Mouse (Mus musculus) c-Kit-positive CD71-positive TER-119-negative erythroid progenitor cells, embryonic 14.5 days (primary cell): ENCODE measurements around the gene Frrs1.

Experiments
- DNase-seq: peaks from one replicate; pipeline ENCODE4 v3.0.0-alpha.2; 2013; ENCODE audit warnings: low read depth

The Frrs1 gene

DNA sequence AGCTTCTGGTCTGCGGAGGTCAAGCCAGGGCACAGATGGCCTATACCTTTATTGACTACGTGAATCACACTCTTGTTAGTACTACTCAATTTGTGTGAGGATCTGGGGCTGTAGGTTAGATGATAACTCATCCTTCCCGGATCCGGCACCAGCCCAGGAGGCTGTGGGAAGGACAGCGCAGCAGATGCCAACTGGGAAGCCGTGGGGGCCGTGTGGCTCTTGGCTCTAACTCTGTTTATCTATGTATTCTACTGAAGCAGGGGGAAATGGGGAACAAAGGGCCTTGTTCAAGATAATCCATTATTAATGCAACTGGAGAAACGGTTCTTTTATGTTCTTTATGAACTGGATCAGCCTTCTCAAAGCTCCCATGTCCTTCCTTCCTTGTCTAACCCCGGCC lies 47.3 kb downstream of the Frrs1 start:
- no peak for DNase-seq

DNA sequence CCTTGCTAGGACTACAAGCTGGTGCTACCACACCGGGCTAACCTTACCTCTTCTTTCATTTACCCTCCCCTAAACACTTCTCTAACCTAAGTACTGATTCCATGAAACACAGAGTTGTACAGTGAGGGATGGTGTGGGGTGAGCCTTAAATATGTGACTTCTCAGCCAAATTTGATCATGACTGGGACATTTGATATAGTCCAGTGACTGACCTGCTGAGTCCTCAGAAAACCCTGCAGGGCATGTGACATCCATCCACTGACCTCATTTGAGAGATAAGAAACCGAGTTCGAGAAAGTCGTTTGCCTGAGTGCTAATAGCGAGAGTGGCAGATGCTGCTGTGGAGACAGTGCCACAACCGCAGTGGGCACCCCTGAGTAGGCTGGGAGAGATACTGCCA lies 55.1 kb downstream of the Frrs1 start:
- DNase-seq: no peak

DNA sequence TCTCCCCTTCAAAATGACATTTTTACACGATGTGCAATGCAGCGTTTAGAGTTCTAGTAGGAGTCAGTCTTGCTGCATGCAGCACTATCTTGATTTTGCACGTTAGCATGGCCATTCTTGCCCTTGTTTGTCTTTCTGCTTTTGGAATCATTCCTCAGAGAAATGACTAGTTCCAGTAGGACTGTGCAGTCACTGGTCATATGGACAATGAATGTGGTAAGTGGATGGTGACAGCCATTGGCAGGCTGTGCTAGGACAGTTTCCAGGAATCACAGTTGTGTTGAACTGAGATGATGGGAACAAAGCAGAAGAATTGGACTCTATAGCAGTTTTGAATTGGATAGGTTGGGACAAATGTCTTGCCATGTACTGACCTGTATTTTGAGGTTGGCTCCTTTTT lies 55.7 kb downstream of the Frrs1 start:
- no peak for DNase-seq

DNA sequence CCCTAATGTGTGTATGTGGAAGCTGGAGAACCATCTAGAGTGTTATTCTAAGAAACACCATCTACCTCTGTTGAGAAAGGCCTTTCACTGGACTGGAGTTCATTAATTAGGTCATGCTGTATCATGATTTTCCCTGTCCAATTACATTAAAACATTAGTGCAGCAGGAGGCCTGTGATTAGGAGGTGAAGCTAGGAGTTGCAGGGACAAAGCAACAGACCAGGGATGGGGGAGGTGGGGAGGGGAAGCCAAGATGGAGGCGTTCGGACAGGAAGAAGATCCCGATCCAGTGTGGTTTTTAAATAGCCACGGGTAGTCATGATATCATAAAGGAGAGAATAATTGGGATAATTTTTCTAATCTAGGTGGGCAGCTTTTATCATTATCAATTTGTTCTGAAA lies 57.8 kb downstream of the Frrs1 start:
- no peak for DNase-seq

DNA sequence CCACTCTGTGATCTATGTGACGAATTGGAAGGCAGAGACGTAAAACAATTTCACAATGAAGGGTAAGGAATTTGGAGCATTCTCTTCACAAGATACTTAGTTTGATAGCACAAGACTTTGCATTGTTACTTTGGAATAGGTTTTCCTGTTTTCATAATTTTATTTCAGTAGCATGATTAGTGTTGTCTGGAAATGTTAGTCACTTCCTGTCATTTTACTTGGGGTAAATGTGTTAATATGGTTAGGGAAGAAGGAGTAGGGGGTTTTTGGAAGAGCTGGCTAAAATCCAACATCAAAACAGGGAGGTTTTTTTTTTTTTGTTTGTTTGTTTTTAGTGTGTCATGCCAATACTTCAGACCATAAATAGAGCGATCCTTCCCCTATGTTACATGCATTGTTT lies 62.3 kb downstream of the Frrs1 start:
- DNase-seq: no peak

DNA sequence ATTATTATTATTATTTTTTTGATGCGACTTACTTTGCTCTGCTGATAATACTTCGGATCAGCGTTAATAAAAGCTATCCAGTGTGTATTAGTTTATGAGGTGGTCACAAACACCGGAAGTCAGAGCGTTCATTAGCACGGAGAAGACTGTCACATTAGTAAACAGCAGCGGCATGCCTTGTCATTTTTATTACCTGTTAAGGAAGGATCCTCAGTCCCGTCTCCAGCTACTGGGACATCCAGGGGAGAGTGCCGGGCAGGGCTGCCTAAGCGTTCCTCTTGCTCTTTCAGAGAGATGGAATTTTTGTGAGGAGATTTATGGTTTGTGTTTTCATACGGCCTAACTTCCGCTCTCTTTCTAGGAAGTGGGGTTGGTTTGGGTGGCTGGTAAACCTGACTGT lies 63.8 kb downstream of the Frrs1 start:
- DNase-seq: no peak

DNA sequence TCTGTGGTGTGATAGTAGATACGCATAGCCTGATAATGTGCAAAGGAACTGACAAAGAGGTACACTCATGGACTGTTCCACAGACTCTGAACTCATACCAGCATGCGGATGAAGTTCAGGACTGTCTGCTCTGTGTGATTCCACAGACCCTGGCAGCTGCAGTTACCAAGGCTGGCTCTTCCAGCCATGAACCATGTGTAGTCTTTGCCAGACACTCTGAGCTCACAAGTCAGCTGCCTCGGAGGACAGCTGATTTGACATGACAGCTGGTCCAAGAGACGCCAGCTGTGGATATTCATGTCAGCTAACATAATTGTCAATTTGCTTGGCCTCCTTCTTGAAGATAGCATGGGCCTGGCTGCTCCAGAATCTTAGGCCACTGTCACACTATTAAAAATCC lies 69.7 kb downstream of the Frrs1 start:
- DNase-seq: no peak

DNA sequence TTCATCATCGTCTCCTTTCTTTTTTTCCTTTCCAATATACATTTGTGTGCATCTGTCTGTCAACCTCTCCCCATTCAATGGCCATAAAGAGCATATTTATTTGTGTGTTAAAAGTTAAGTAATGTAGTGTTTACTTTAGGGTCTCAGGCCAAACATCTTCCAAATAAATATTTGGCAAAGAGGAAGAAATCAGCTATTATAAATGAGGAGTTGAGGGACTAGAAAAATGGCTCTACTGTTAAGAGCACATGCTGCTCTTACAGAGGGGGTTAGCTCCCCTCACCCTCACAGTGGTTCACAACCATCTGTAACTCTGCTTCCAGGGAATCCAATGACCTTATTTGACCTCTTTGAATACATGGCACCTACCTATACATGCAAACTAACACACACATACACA lies 73.9 kb downstream of the Frrs1 start:
- DNase-seq: no peak

DNA sequence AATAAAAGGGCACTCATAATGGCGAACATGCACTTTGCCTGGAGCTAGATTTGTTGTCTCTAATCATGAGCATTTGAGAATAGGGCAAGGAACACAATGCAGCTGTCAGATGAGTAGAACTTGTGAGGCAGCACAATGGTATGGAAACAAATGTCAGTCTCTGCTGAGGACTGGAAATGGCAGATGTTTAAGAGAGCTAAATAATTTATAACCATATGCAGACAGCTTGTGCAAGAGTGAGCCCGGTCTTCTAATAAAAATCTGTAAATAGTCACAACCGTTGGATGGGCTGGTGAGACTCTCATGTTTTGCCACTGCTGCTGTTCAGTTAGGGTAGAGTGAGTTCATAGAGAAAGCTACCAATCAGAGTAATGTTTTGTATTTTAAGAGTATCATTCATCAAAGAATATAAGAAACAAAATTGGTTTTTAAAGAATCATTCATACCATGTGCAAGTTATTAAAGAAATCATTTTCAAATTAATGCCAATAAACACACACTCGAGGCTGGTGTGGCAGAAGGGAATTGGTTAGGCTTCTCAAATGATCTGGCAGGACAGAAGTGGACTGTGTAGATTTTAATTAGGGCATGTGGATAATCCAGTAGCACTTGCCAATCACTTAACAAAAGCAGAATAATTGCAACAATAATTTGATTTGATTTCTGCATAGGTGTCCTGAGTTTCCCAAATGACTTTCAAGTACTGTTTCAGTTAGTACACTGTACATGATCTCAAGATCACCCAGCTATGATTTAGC lies 77.8 kb downstream of the Frrs1 start:
- DNase-seq: no peak

DNA sequence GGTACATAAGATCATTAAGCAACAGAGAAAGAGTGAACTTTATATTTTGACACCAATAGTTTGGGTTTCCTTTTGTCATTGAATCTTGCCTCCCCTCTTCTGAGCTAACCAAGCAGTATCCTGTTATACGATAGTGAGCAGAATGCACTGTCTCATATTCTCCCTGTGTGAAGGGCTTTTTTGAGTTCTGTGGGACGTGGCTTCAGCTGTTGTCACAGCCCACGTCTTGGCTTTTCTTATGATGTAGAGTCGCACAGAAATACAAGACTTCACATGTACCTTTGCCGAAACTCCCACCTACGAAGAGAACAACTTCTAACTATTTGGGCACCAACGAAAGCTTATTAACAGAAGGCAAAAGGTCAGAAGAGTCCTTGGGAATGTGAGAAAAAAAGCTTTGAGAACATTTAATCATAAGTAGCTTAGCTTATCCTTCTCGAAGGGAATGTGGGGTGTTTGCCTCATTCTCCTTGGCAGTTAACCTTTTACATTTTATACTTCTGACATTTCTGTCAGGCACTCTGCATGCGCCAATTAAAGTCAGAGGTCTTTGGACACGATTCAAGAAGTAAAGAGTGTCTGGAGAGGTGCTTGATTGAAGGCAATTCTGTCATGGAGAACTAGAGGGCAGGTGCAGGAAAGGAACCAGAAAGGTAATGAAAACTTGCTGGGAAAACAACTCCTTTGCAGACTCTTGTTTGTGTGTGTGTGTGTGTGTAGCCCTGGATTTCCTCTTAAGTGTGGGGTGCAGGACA lies 81.7 kb downstream of the Frrs1 start:
- no peak for DNase-seq

DNA sequence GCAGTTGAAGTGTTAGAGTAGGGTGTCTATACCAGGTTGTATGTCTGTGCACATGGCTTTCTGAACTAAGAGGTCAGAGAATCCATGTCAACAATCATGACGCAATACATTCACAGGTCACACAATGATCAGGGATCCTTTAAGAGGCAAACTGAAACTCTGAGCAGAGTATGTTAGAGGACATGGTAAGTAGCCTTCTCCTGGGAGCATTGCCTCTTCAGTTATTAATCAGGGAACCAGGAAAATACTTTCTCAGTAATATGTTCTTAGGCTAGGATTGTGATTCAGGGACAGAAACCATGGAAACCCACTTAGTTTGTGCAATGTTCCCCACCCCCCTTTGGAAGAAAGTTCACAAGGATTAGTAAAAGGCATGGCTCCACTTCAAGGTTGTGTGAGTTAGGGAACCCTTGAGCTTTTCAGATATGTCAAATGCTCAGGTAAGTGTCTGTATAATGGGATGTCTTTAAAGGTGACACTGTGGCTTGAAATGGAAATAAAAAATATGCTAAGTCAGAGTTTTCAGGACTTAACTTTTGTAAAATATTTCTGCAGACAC lies 82.4 kb downstream of the Frrs1 start:
- DNase-seq: no peak

DNA sequence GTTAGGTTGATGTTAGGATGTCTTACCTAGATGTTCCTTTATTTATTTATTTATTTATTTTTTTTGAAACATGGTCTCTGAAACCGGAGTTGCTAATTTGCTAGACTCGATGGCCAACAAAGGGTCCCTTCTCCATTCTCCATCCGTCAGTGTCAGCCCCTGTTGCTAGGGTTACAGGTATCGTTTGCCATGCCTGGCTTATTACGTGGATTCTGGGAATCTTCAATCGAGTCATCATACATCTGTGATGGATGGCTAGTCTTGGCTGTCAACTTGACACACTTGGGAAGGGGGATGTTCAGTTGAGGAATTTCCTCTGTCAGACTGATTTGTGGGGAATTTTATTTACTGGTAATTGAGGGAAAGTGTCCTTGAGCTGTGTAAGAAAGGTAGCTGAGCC lies 83.5 kb downstream of the Frrs1 start:
- no peak for DNase-seq

DNA sequence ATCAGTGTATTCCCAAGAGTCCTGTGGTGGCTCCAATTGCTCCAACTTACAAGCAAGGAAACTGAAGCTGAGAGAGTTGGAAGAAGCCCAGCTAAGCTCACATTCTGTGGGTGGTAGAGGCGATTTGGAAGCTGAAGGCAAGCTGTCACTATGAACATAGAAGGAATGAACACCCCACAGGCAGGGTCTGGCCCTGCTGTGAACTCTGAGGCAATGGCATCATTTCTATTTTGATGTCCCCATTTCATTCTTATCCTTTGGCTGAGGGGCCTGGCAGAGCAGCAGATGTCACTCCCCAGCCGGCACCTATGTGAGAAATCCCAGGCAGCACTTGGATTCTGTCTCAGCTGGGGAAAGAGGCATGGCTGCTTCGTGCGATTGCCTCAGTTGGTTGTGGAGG lies 84.2 kb downstream of the Frrs1 start:
- no peak for DNase-seq

DNA sequence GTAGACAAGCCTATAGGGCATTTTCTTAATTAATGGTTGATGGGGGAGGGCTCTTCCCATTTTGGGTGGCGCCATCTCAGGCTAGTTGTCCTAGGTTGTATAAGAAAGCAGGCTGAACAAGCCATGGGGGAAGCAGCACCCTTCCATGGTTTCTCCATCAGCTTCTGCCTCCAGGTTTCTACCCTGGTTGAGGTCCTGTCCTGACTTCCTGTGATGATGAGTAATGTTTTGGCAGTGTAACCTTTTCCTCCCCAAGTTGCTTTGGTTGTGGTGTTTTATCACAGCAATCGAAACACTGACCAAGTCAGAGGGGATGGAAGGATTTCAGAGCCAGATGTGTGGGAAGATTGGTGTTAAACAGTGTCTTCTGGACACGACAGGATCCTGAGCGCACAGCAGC lies 87.2 kb downstream of the Frrs1 start:
- DNase-seq: no peak

DNA sequence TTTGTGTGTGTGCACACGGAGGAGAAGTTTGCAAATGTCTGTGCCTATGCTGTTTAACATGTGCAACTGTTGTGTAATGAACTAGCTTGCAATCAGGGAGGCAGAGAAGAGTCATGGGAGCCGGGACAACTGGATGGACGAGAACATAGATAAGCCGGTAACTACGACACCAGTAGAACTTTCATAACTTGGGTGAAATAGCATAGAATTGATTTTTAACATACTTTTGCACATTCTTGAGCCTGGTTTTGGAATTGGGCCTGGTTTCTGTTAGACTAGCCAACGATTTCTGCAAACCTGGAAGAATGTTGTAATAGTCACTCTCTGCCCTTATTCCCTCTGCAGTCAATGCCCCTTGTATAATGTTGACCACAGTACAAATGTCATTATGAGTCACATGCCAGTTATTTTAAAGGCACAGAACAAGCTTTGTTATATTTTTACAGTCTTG lies 91.4 kb downstream of the Frrs1 start:
- no peak for DNase-seq

DNA sequence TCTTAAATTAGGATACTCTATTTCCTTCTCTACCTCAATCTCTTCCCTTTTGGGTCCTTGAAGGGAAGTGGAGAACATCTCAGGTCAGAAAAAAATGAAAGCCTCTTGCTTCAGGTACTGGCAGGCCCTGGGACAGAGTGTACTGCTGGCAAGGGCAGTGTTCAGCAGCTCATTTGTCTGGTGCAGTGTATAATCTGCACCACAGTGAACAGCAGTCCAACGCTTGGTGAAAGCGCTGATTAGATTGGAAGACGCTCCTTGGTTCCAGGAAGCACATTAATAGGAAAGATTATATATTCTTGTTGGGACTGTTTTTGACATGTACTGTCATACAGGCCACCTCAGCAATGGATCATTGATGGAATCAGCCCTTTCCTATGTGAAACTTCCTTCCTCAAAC lies 92.2 kb downstream of the Frrs1 start:
- no peak for DNase-seq

DNA sequence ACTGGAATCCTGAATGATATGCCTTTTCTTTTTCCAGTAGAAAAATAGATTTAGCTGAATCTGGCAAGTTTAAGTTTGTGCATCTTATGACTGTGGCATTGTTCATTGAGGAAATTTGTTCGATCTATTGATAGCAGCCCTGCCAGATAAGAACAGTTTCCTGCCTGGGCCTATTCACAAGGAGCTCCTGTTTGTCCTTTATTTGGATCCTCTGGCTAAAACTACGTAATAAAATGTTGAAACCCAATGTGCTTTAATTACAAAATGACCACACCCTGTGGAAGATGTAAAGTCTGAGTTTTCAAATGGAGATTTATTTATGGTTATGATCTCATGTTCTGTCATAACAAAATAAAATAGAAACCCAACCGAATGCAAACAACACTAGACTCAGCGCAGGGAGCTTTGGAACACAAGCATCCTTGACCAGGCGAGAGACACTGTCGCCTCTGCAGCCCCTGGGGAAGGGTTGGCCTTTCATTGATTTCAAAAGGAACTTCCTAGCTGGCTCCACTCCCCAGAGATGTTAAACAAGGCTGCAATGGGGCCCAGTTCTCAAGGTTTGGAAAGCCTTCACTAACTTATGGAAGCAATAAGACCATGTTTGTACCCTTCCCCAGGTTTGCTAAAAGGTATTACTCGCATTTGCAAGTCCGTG lies 93.1 kb downstream of the Frrs1 start:
- DNase-seq: no peak

DNA sequence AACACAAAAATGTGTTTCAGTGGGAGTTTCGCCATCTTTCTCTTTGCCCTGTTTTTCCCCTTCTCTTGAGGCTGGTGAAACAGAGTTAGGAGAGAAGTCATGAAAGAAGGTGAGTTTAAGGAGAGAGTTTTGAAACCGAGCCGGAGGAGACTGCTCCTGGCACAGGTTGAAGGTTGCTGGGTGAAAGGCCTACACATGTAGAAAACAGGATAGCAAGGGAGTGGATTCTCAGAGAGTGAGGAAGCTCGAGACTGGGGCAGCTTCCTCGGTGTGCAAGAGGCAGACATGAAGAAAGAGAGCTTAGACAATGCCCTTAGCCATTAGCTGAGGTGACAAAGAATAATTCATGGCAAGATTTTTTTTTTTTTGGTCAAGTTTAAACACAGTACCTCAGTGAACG lies 94.1 kb downstream of the Frrs1 start:
- DNase-seq: no peak

DNA sequence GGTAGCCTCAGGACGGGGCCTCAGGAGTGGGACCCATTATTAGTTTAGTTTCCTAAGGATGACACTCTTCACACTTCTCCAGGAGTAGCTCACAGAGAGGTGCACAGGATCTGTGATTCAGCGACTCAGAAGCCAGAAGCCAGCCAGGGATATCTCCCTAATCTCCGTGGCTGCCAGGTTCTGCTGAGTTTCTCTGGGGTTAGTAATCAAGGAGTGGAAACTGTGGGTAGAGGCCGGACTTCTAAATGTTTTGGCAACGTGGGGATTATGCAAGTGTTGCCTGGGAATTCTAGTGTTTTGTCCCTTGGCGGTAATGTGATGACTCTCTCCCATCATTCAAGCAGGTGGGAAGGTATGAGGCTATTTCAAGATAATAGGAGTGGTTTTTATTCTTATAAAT lies 95.8 kb downstream of the Frrs1 start:
- no peak for DNase-seq
